Mouse (Mus musculus) R1 (cell line): ENCODE data around the gene Plet1.

ENCODE experiments used
- DNase-seq: peaks from one replicate; pipeline ENCODE4 v3.0.0-alpha.2; 2018; ENCODE audit warnings: low read depth, low spot score

Gene Plet1

DNA sequence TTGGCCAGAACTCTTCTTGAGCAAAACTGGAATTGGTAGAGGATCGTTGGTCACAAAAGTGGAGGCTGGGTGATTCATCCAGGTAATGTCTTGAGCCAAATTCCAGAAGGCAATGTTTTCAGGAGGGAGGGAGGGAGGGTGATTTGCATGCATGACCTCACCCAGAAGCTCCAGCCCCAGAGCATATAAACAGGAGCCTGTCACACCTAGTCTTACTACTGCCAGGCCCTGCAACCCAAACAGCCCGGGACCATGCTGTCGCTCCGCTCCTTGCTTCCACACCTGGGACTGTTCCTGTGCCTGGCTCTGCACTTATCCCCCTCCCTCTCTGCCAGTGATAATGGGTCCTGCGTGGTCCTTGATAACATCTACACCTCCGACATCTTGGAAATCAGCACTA is at the start of gene Plet1:
Gene Plet1, plus strand, starts transcription at position 215 of the 400 bp plus-strand sequence.
- DNase-seq, result peak; percentile 21

DNA sequence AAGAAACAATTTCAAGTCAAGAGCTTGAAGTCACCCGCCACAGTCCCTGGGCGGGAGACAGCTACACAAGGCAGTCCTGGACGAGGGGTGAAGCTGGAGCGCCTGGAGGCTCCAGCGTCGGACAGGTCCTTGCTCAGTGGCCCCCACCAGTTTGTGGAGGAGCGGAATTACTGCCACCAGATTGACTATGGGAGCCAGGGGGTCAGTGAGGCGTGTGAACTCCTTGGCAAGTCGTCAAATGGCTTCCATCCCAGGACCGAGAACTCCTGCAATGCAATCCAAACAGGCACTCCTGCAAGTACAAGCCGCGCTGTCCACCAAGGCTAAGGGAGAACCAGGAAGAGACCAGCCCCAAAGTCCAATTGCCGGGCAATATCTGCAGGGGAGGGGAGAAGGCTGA is 45.3 kb upstream of the Plet1 start:
- DNase-seq, result no peak

DNA sequence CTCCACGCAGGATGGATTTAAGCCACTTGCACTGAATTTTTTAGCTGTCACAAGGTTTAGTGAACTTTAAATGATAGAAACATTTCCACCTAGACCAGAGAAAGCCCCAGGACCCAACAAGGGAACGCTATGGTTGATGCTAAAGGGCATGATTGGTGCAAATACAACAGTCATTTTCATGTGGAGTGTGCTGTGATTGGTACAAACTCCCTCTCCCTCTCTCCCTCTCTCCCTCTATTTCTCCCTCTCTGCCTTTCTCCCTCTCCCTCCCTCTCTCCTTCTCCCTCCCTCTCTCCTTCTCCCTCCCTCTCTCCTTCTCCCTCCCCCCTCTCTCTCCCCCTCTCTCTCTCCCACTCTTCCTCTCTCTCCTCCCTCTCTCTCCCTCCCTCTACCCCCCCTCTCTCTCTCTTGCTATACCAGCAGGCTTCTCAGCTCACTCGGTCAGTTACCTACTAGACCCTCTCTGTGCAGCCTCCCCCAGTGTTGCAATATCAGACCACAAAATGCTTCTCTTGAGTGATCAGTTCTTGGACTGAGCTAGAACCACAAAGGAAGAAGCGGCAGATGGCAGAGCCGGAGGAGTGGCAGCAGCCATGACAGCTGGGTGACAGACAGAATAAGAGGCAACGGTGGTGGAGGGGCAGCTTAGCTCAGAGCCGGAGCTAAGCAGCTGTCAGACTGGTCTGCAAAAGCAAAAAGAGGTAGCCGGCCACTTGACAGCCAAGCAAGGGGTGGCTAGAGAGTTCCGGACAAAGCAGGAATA is 42.7 kb upstream of the Plet1 start:
- no peak for DNase-seq

DNA sequence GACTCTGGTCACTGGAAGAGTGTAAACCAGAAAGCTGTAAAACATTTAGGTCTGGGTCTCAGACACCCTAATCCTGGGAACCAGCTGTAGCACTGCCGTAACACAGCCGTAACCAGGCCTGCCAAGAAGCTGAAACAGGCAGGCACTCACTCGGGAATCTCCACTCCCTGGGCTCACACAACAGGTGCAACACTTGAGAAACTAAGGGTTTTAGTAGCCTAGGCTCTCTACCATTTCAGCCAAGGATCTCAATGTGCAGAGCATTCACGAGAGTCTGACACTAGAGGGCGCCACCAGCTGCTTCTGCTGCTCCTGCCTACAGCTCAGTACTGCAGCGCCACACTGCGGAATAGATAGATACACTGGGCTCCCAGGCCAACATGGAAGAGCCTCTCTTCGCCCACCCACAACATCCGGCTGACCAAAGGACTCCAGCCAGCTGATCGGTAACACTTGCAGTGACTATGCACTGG is 42.0 kb upstream of the Plet1 start:
- peak; percentile 93 for DNase-seq

DNA sequence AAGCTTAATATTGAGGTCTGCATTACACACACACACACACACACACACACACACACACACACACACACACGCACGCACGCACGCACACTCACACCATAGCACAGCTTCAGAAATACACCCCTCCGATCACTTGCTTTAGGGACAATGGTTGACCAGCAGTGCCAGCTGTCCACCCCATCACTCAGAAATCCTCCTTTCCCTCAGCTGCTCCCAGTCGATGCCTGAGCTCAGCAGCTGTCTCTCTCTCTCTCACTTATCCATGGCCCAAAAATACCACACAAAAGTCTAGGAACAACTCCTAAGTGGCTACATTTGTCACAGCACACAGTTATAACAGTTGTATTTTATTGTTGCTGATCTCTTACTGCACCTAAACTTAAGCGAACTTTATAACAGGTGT is 36.7 kb upstream of the Plet1 start:
- no peak for DNase-seq

DNA sequence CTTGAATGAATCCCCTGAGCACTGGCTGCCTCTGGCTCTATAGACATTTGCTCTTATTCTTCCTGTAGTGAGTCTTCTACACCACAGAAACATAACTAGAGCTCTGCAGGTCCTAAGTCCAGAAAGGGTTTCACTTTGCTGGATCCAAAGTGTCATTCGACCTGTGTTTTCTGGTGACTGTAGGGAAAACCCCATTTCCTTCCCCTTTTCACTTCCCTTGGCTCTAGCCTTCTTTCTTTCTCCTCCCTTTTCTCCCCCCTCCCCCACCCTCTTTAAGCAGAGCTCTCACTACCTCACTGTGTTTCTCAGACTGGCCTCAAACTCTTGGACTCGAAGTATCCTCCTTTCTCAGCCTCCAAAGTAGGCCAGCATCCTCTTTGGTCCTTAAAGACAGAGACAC is 34.8 kb upstream of the Plet1 start:
- no peak for DNase-seq

DNA sequence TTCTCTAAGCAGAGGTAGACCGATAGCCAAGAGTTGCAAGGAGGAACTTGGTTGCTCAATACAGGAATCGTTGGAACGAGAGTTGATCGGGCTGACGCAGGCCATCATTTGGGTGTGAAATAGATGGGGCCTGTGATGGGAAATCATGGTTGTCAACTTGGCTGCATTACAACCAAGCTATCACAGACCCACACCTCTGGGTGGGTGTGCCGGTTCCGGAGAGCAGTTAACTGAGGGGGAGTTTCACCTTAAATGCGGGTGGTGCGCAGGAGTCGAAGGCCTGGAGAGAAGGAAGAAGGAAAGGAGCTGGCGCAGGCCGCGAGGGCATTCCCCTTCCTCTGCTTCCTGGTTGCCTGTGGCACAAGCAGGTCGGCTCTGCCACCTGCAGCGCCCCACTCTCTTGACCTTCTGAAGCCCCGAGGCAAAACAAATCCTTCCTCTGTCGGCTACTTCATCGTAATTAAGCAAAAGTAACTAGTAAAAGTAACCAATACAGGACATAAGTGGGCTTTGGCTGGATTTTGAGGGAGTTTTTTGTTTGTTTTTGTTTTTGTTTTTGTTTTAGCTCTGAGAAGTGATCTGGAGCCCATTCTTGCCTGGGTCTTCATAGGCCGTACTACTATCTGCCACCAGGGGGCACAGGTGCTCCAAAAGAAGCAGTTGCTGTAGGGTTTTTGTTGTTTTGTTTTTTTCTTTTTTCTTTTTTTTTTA is 31.7 kb upstream of the Plet1 start:
- DNase-seq, result peak; percentile 75

DNA sequence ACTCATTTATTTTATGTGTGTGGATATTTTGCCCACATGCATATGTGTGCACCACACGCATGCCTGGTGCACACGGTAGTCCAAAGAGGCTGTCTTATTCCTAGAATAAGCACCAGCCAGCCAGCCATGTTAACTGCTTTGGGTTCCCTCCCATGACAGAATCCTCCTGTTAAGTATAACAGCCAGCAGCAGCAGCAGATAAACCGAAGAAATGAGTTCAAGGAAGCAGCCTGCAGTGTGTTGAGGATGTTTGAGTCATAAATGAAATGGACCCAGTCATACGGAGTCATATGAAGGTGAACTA is 31.2 kb upstream of the Plet1 start:
- DNase-seq, result no peak

DNA sequence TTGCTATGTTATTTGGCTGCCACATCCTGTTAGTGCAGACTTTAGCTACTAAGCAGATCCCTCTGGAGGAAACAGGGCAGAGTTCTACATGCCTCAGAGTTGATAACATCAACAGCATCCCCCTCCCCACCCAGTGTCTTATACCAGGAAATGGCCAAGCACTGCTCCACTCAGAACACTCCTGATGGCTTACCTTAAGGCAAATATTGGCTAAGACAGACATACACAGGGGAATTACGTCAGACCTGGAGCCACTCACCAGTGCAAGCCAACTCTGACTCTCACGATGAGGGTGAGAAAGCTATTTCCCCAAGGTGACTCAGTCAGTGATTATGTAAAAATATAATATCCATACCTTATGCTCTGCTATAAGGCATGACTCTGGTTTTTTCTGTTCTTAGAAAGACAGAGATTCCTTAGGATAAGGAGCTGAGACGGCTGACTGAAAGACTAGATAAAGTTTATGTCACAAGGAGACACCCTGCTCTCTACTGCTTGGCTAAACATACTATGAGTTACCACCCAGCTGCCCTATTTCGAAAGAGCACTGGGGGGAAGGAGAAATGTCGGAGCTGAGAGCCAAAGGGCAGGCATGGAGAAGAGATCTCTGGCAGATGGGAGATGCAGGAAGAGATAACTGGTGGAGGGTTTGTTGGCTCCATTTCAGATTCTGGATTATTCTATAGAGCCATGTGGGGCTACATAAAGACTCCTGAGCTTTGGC is 23.8 kb upstream of the Plet1 start:
- DNase-seq, result no peak

DNA sequence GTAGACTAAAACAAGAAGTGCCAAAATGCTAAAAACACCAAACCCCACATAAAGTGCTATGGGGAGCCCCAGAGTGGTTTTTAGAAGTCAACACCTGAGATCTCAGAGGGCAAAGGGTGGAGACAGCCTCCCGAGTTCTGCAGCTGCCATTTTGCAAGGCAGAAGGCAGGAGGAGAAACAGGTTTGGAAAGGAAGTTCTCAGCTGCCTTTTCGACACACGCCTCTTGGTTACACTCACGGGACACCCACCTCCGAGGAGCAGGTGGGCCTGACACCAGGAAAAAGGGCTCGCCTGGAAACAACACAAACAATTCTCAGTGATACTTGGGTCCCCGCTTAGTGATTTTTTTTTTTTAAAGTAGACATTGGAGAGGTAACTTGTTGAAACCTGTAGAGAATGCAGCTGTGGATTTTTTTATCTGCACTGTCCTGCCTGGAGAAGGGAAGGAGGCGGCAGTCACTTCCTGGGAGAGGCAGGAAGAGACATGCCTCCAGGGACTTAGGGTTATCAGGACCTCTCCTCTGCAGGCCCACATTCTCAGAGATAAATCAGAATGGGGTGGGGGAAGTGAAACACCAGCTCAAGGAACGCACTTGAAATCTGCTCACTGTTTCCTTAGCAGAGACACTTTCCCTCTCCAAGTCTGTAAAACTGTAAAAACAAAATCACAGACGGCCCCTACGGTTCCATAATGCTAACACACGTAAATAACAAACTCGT is 23.0 kb upstream of the Plet1 start:
- DNase-seq, result peak; percentile 40

DNA sequence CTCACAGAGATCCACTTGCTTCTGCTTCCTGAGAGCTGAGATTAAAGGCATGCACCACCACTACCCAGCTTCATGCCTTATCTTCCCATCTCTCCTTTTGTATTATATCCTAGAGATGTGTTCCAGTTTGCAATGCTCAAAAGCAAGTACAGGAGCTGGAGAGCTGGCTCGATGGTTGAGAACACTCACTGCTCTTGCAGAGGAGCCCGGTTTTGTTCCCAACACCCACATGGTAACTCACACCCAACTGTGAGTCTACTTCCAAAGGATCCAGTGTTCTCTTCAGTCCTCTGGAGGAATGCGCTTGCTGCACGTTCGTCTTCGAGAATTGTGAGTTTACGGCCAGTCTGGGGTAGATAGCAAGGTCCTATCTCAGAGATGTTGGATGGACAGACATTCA is 19.0 kb upstream of the Plet1 start:
- DNase-seq, result no peak

DNA sequence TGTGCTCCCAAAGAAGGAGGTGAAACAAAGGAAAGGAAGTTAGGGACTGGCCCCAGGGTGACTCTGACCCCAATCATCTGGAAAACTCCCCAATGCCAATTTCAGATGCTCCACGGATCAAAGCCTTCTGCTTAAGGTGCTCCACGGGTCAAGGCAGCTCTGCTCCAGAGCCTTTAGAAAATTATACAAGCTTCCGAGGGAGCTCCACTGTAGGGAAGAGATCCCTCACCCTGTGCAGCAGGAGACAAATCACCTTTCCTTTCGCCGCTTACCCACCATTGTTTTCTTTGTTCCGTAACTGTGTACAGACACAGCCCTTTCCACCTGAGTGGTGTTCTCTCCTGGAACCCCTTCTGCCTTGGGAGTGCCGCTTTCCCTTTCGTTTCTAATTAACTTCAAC is 18.6 kb upstream of the Plet1 start:
- no peak for DNase-seq

DNA sequence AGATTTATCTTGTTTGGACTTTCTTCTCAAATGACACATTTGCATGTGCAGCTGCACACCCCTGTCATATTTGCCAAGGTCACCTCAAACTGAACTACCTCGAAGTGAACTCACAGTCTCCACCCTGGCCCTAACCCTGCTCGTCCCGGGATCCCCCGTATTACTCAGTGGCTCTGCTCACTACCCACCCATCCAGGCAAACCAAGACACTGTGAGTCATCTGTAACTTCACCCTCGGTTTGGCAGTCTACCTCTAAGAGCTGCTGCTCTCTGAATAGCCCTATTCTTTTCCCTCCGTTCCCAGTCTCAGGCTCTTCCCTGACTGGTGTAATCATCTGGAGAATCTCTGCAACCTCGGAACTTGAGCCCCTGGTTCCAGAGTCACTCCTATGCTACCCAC is 17.7 kb upstream of the Plet1 start:
- DNase-seq, result no peak

DNA sequence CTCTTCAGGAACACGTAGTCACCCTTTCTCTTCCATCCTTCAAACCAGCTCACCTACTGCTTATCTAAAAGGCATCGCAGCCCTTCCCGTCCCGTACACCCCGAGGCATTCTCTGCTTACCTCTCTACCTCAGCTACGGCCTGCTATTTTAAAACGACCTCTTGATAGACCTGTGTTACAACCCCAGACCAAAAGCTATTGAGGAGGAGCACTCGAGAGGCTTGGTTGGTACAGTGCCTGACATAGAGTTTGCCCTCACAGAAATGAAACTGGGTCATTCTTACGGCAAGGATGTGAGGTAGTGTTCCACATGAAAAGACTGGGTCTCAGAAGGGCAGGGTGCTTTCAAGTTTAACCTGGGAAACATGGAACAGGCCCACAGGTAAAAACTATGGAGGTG is 17.1 kb upstream of the Plet1 start:
- no peak for DNase-seq

DNA sequence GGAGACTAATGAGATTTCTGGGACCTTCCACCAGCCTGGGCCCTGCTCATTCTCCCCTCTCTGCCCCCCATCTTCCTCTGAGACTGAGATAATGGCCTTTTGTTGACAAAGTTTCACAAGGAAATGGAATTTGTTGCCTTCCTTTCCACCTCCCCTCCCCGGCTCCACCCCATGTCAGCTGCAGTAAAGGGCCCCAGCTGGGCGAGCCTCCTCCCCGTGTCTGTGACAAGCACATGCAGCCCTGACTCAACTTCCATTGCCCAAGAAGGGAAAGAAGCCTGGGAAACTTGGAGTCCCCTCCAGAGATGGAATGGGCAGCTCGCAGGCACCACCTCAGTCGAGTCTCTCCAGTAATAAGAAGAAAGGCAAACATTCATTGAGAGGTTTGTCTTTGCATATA is 15.5 kb upstream of the Plet1 start:
- no peak for DNase-seq

DNA sequence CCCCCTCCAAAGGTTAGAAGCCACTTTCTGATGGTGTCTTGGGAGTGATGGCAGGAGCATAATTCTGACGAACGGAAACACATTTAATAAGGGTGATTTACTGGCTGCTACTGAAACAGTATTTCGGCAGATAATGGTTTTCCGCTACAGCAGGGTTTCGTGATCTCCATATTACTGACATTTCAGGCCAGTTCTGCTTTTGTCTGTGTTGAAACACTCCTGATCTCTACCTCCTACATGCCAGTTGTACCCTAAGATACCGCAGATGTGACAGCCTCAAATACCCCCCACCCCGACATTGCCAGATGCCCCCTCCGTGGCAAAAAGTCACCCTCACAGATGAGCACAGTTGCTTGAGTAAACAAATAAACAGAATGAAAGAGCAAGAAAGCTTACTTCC is 14.8 kb upstream of the Plet1 start:
- no peak for DNase-seq

DNA sequence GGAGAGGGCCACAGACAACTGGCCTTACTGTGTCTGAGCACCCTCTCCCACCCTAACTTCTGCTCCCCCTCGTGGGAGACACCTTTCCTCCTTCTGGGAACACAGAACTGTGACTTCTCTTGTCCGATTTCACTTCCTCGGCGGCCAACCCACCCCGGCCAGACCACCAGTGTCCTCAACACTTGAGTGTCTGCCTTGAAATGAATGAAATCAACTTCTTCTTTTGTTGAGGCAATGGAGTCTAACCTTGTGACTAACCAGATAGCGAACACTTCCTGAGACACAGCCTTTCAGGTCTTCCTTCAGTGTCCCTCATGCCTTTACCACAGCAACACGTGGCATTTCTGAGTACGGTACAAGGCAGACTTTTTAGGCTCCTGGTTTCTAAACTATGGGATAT is 11.6 kb upstream of the Plet1 start:
- no peak for DNase-seq

DNA sequence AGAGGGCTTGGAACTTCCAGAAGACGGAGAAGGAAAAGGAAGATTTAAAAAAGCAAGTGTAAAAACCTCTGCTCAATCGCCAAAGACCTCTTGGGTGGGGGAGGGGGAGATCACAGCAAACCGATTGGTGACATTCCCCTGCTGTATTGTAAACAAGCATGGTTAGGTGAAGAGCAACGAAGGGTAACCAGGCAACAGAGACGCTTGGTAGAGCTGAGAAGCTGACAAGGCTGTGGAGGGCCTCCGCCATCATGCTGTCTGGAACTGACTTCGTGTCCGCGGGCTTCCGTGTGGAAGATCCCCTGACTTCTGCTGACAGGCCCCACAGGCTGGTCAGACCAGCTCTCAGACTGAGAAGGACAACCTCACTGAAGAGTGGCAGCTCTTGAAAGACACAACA is 8.8 kb upstream of the Plet1 start:
- peak; percentile 86 for DNase-seq

DNA sequence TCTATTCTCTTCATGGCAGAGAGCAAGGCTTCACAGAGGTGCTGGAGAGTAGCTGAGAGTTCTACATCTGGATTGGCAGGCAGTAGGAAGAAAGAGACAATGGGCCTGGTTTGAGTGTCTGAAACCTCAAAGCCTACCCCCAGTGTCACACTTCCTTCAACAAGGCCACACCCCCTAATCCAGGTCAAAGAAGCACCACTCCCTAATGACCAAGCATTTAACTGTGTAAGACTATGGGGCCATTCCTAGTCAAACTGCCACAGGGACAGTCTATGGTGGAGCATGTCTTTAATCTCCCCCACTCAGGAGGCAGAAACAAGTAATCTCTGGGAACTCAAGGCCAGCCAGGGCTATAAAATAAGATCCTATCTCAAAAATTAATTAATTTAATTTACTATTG is 3.5 kb upstream of the Plet1 start:
- peak; percentile 81 for DNase-seq

DNA sequence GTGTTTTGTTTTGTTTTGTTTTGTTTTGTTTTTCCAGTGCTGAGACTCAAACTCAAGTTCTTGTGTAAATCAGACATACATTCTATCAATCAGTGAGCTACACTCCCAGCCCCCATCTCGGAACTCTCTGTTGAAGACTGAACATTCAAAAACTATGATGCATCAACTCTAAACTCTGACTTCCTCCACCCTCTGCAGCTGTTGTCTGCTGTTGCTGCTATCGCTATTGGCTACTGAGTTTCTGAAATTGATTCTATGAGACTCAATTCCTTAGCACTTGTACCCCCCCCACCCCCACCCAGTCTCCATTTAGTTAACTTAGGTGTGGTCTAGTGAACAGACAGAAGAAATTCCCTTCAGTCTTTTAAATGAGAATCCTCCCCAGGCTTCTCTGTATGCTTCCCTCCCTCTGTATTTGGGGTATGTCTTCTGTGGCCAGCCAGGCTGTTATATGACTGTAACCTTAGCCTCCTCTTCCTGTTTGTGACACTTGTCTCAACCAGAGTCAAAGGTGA is 2.7 kb upstream of the Plet1 start:
- DNase-seq, result peak; percentile 46

DNA sequence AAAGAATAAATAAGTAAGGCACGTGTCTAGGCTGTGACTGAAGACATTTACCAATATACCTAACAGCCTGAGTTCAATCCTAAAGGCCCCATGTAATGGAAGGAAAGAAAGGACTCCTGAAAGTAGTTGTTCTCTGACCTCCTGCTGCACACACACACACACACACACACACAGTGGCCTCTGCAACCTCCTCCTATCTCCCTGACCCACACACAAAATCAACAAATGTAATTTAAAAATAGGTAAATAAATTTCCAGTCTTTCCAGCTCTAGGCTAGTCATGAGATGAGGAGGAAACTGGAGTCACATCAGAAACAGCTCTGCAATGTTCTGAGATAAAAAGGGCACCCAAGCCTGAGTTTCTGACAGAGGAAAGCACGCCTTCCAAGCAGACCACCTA is 548 bp upstream of the Plet1 start:
- no peak for DNase-seq
